Mouse (Mus musculus) midbrain, embryonic 11.5 days (tissue): Measurements from ENCODE around the gene Ube2h. TPM values are rescaled to one million over a fixed set of nuclear protein-coding genes. Genes with fewer than 3 reads are reported as not detected.

Source experiments
- ATAC-seq: fragments of 200-750 bp; cut with Nextera tagmentation; 2 replicates; pipeline ENCODE4 v1.8.0; 2017; ENCODE audit warnings: moderate TSS enrichment, moderate library complexity; ENCODE audit not compliant: low FRiP score
- DNase-seq: peaks from one replicate; pipeline ENCODE4 v3.0.0; 2015; ENCODE audit warnings: low spot score; ENCODE audit errors: missing footprints
- H3K27ac ChIP-seq: fragments of 300-500 bp; sonication (generic); 2 replicates; pipeline ENCODE4 v1.5.1; 2014; ENCODE audit warnings: low read depth, low read length
- H3K27me3 ChIP-seq: fragments of 300-500 bp; sonication (generic); 2 replicates; pipeline ENCODE4 v1.6.1; 2014; ENCODE audit warnings: mild to moderate bottlenecking, low read length, moderate library complexity, mixed read lengths; ENCODE audit not compliant: control insufficient read depth, insufficient read depth
- H3K36me3 ChIP-seq: fragments of 300-500 bp; sonication (generic); 2 replicates; pipeline ENCODE4 v1.6.1; 2014; ENCODE audit warnings: mild to moderate bottlenecking, low read length, moderate library complexity, mixed read lengths; ENCODE audit not compliant: control insufficient read depth, insufficient read depth
- H3K4me1 ChIP-seq: fragments of 300-500 bp; sonication (generic); 2 replicates; pipeline ENCODE4 v1.6.1; 2014; ENCODE audit warnings: low read length; ENCODE audit not compliant: control insufficient read depth, insufficient read depth
- H3K4me2 ChIP-seq: fragments of 300-500 bp; sonication (generic); 2 replicates; pipeline ENCODE4 v1.6.1; 2014; ENCODE audit warnings: mild to moderate bottlenecking, moderate library complexity
- H3K4me3 ChIP-seq: fragments of 300-500 bp; sonication (generic); 2 replicates; pipeline ENCODE4 v1.5.1; 2014; ENCODE audit warnings: low read depth, low read length
- H3K9ac ChIP-seq: fragments of 300-500 bp; sonication (generic); 2 replicates; pipeline ENCODE4 v1.6.1; 2014; ENCODE audit warnings: low read length
- H3K9me3 ChIP-seq: fragments of 300-500 bp; sonication (generic); 2 replicates; pipeline ENCODE4 v1.6.1; 2016; ENCODE audit warnings: low read length; ENCODE audit not compliant: control insufficient read depth
- WGBS: fragments of 180-500 bp; shearing (Covaris S2); extraction: QIAGEN DNeasy Blood & Tissue Kit; methylation state at CpG from one replicate; pipeline ENCODE4 v1.1.7; 2014; 5-methylcytosine and 5-hydroxymethylcytosine counted together
- polyA plus RNA-seq: library from polyadenylated mRNA; unstranded; fragments of >200 nt; fragmentation: Nextera tagmentation; extraction: Ambion mirVana; gene quantifications from 2 replicates; pipeline ENCODE4 v1.2.1, GENCODE M21; 2014

Ube2h gene
- polyA plus RNA-seq, 1 experiment from 2014 or later, result 52.3 TPM

- ATAC-seq (no peak), DNase-seq (peak; percentile 94)
- WGBS, result under 1% methylated on average over 11 of the region's 11 CpGs
- H3K27me3 ChIP-seq, result no peaks in the 10 kb centered on the region
- H3K4me2 ChIP-seq, result peak overlapping the region; percentile 51
- H3K4me1 ChIP-seq, result peaks cover 32% of the 10 kb centered on the region
- H3K36me3 ChIP-seq, result no peaks in the 10 kb centered on the region
- 0 out of 2 replicates have a peak overlapping the region, but pooled peaks have one; percentile 15 for H3K27ac ChIP-seq
- no peaks in the 10 kb centered on the region for H3K9me3 ChIP-seq
- H3K4me3 ChIP-seq, result peak overlapping the region; percentile 49
- H3K9ac ChIP-seq, result peak overlapping the region; percentile 59
Observed at GRCm38 (mm10) chr6:30302781-30303631, 1.3 kb downstream of the Ube2h start.

- WGBS, result 8% methylated on average over 4 of the region's 4 CpGs
- DNase-seq (peak; percentile 89), ATAC-seq (no peak)
Observed at GRCm38 (mm10) chr6:30302156-30302555, 2.2 kb downstream of the Ube2h start.

GRCm38 (mm10) chr6:30300901-30301300 lies 3.4 kb downstream of the Ube2h start:
- WGBS, result 3% methylated on average over 7 of the region's 7 CpGs
- no peaks in the 10 kb centered on the region for H3K27me3 ChIP-seq
- H3K4me3 ChIP-seq, result peak overlapping the region; percentile 49
- no peaks in the 10 kb centered on the region for H3K9me3 ChIP-seq
- H3K4me2 ChIP-seq, result peak overlapping the region; percentile 51
- H3K36me3 ChIP-seq, result no peaks in the 10 kb centered on the region
- peaks cover 32% of the 10 kb centered on the region for H3K4me1 ChIP-seq
- peak overlapping the region; percentile 51 for H3K9ac ChIP-seq
- no peak for ATAC-seq
- peak; percentile 90 for DNase-seq
- H3K27ac ChIP-seq, result peak overlapping the region; percentile 73

More at GRCm38 (mm10) chr6:30302156-30302555, 2.2 kb downstream of the Ube2h start:
- Histone ChIP-seq H3K27ac (no peak overlapping the region), H3K9me3 (no peaks in the 10 kb centered on the region), H3K27me3 (no peaks in the 10 kb centered on the region), H3K36me3 (no peaks in the 10 kb centered on the region), H3K9ac (peak overlapping the region; percentile 51), H3K4me2 (peak overlapping the region; percentile 51), H3K4me1 (peaks cover 32% of the 10 kb centered on the region), H3K4me3 (peak overlapping the region; percentile 49)

- no peaks in the 10 kb centered on the region for H3K27me3 ChIP-seq
- H3K4me2 ChIP-seq, result peak overlapping the region; percentile 51
- ATAC-seq, result peak; percentile 70
- no peaks in the 10 kb centered on the region for H3K36me3 ChIP-seq
- DNase-seq, result peak; percentile 95
- H3K4me3 ChIP-seq, result peak overlapping the region; percentile 49
- H3K27ac ChIP-seq, result peak overlapping the region; percentile 73
- under 1% methylated on average over 5 of the region's 5 CpGs for WGBS
- H3K4me1 ChIP-seq, result peaks cover 32% of the 10 kb centered on the region
- H3K9ac ChIP-seq, result peak overlapping the region; percentile 51; the same call in 1 of the 2 replicates
- H3K9me3 ChIP-seq, result no peaks in the 10 kb centered on the region
Observed at GRCm38 (mm10) chr6:30300372-30300771, 4.0 kb downstream of the Ube2h start.

DNA sequence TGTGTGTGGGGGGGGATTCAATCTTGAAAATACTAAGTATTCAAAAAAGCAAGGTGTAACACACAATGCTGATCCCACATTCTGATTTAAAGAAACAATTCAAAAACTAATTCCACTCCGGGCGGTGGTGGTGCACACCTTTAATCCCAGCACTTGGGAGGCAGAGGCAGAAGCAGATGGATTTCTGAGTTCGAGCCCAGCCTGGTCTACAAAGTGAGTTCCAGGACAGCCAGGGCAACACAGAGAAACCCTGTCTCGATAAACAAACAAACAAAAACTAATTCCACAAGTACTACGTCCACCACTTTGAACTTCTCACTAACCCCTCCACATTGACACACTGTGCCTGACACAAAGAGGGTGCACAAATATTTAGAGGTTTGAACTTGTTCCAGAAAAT lies 4.7 kb downstream of the Ube2h start:
- H3K36me3 ChIP-seq, result no peaks in the 10 kb centered on the region
- H3K9me3 ChIP-seq, result no peaks in the 10 kb centered on the region
- no peak overlapping the region for H3K4me2 ChIP-seq
- peak; percentile 37 for DNase-seq
- no peak overlapping the region for H3K9ac ChIP-seq
- ATAC-seq, result no peak
- H3K27me3 ChIP-seq, result no peaks in the 10 kb centered on the region
- WGBS, result 86% methylated on average over 5 of the region's 5 CpGs
- H3K4me3 ChIP-seq, result no peak overlapping the region
- H3K27ac ChIP-seq, result no peak overlapping the region
- H3K4me1 ChIP-seq, result peaks cover 30% of the 10 kb centered on the region

GRCm38 (mm10) chr6:30299116-30299515 lies 5.2 kb downstream of the Ube2h start:
- H3K9ac ChIP-seq, result no peak overlapping the region
- WGBS, result 79% methylated on average over 1 of the region's 1 CpGs
- H3K4me2 ChIP-seq, result no peak overlapping the region
- no peak overlapping the region for H3K27ac ChIP-seq
- peaks cover 30% of the 10 kb centered on the region for H3K4me1 ChIP-seq
- ATAC-seq (no peak), DNase-seq (peak; percentile 12)
- H3K27me3 ChIP-seq, result no peaks in the 10 kb centered on the region
- H3K9me3 ChIP-seq, result no peaks in the 10 kb centered on the region
- H3K4me3 ChIP-seq, result no peak overlapping the region
- H3K36me3 ChIP-seq, result no peaks in the 10 kb centered on the region

DNA sequence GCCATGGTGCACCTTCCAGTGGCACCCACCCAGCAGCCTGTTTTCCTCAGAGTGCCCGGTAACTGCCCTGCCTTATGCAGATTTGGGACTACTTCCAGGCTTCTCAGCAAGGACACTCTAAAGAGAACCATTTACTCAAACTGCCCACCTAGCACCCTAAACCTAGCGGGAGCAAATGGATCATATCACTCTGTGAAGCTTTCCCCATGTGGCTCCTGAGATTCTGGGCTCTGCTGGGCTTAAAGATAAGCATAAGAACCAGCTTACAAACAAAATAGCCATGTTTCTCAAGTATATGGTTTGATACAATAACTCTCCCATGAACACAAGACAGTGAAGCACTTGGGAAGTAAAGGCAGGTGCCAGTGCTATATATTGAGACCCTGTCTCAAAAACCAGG lies 11.8 kb downstream of the Ube2h start:
- ATAC-seq (no peak), DNase-seq (no peak)
- Histone ChIP-seq H3K4me1 (no peaks in the 10 kb centered on the region), H3K9ac (no peak overlapping the region), H3K27ac (no peak overlapping the region), H3K9me3 (no peaks in the 10 kb centered on the region), H3K27me3 (no peaks in the 10 kb centered on the region), H3K4me3 (no peak overlapping the region), H3K36me3 (no peaks in the 10 kb centered on the region), H3K4me2 (no peak overlapping the region)
- WGBS, result 91% methylated on average over 2 of the region's 2 CpGs

DNA sequence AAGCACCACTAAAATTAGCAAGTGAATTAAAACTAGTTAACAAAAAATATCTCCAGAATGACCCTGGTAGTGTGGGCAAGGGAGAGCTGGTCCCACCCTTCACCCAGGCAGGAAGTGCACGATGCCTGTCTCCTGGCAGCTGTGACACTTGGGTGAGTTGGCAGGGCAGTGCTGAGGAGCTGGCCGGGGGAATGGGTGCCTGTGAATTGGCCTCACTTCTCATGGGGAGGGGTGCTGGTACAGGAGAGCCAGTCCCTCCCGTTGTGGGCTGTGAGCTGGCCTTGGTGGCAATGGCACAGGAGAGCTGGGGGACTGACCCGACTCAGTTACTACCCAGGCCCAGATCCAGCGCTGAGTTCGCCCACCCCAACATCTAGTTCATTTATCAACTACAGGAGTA lies 16.4 kb downstream of the Ube2h start:
- no peak for DNase-seq
- no peak overlapping the region for H3K4me3 ChIP-seq
- no peaks in the 10 kb centered on the region for H3K9me3 ChIP-seq
- no peak overlapping the region for H3K27ac ChIP-seq
- no peaks in the 10 kb centered on the region for H3K4me1 ChIP-seq
- peaks cover 3% of the 10 kb centered on the region; the same call in 1 of the 2 replicates for H3K36me3 ChIP-seq
- no peak overlapping the region for H3K4me2 ChIP-seq
- H3K27me3 ChIP-seq, result no peaks in the 10 kb centered on the region
- ATAC-seq, result no peak
- no peak overlapping the region for H3K9ac ChIP-seq
- 96% methylated on average over 6 of the region's 6 CpGs for WGBS

- no peaks in the 10 kb centered on the region for H3K4me1 ChIP-seq
- ATAC-seq, result no peak
- no peak overlapping the region for H3K27ac ChIP-seq
- no peak overlapping the region for H3K4me2 ChIP-seq
- H3K36me3 ChIP-seq, result peaks cover 3% of the 10 kb centered on the region; the same call in 1 of the 2 replicates
- H3K4me3 ChIP-seq, result no peak overlapping the region
- H3K27me3 ChIP-seq, result no peaks in the 10 kb centered on the region
- H3K9ac ChIP-seq, result no peak overlapping the region
- no peak for DNase-seq
- no peaks in the 10 kb centered on the region for H3K9me3 ChIP-seq
Observed at GRCm38 (mm10) chr6:30286642-30287041, 17.7 kb downstream of the Ube2h start.
